Mouse (Mus musculus): Measurements from ENCODE around the gene Gm43518.

- TF ChIP-seq EP300 (IDR thresholded peaks at IDR 0.05; ENCODE audit: low read depth) (no peak), CTCF (IDR thresholded peaks at IDR 0.05; ENCODE audit: low read depth) (no peak)
These were observed 3.9 kb downstream of the Gm43518 start for GRCm38 (mm10) chr5:123931131-123931530.
